Mouse (Mus musculus): ENCODE data around the gene Gpr62.

GRCm38 (mm10) chr9:106433389-106433788 is 32.3 kb downstream of the Gpr62 start:
- TF ChIP-seq CTCF (IDR thresholded peaks at IDR 0.05; ENCODE audit: low read depth, low read length) (no peak), TAL1 (conservative IDR thresholded peaks at IDR 0.05; ENCODE audit: low read depth, low read length) (no peak)

Measured in G1E (cell line).